Mouse (Mus musculus): ENCODE measurements at regions not wholly inside any gene's neighbourhood (a gene's known extent, or its start where the extent isn't known, plus 50 kb on each side); places are given as distances from the start of the nearest gene placed in this dataset.

GRCm38 (mm10) chr13:60511101-60511500 is 90.6 kb upstream of the Dapk1 start:
- no peaks in the 10 kb centered on the region for H3K36me3 ChIP-seq (ENCODE audit: insufficient read depth)
- no peak overlapping the region for H3K4me3 ChIP-seq (ENCODE audit: low read depth, low read length)
- H3K9me3 ChIP-seq (ENCODE audit: low read depth, low read length) = no peaks in the 10 kb centered on the region
- H3K9ac ChIP-seq = no peak overlapping the region
- H3K27me3 ChIP-seq (ENCODE audit: insufficient read depth, low read length) = no peaks in the 10 kb centered on the region
- 88% methylated on average over 7 of the region's 7 CpGs for WGBS
- TF ChIP-seq CTCF (IDR thresholded peaks at IDR 0.05; ENCODE audit: low read depth) = no peak
- no peak overlapping the region for H3K27ac ChIP-seq (ENCODE audit: low read depth)
- DNase-seq (no peak), ATAC-seq (ENCODE audit: insufficient read depth) (no peak)
- no peak overlapping the region for H3K4me2 ChIP-seq
- H3K4me1 ChIP-seq (ENCODE audit: insufficient read depth) = 0 out of 2 replicates have a peak, but pooled peaks cover 4% of the 10 kb centered on the region

- WGBS = 79% methylated on average over 8 of the region's 8 CpGs
- no peak overlapping the region for H3K4me3 ChIP-seq (ENCODE audit: low read depth, low read length)
- no peak for ATAC-seq (ENCODE audit: insufficient read depth)
- no peaks in the 10 kb centered on the region for H3K9me3 ChIP-seq (ENCODE audit: low read depth, low read length)
- H3K4me1 ChIP-seq (ENCODE audit: insufficient read depth) = 0 out of 2 replicates have a peak, but pooled peaks cover 4% of the 10 kb centered on the region
- no peak overlapping the region for H3K9ac ChIP-seq
- no peaks in the 10 kb centered on the region for H3K27me3 ChIP-seq (ENCODE audit: insufficient read depth, low read length)
- no peak for DNase-seq
- no peak overlapping the region for H3K27ac ChIP-seq (ENCODE audit: low read depth)
- TF ChIP-seq CTCF (IDR thresholded peaks at IDR 0.05; ENCODE audit: low read depth) = no peak
- no peak overlapping the region for H3K4me2 ChIP-seq
- H3K36me3 ChIP-seq (ENCODE audit: insufficient read depth) = no peaks in the 10 kb centered on the region
Measured at GRCm38 (mm10) chr13:60511628-60512027, 90.1 kb upstream of the Dapk1 start.

- DNase-seq = no peak
- Histone ChIP-seq H3K9me3 (ENCODE audit: low read depth, low read length) (no peaks in the 10 kb centered on the region), H3K27me3 (ENCODE audit: insufficient read depth, low read length) (no peaks in the 10 kb centered on the region), H3K4me2 (no peak overlapping the region), H3K36me3 (ENCODE audit: insufficient read depth) (no peaks in the 10 kb centered on the region), H3K4me3 (ENCODE audit: low read depth, low read length) (no peak overlapping the region), H3K9ac (no peak overlapping the region), H3K4me1 (ENCODE audit: insufficient read depth) (0 out of 2 replicates have a peak, but pooled peaks cover 4% of the 10 kb centered on the region), H3K27ac (ENCODE audit: low read depth) (no peak overlapping the region)
- TF ChIP-seq CTCF (IDR thresholded peaks at IDR 0.05; ENCODE audit: low read depth) = no peak
- 76% methylated on average over 7 of the region's 7 CpGs for WGBS
- ATAC-seq (ENCODE audit: insufficient read depth) = no peak
Measured at GRCm38 (mm10) chr13:60513756-60514155, 88.0 kb upstream of the Dapk1 start.

- H3K27me3 ChIP-seq (ENCODE audit: insufficient read depth, low read length) = no peaks in the 10 kb centered on the region
- 0 out of 2 replicates have a peak, but pooled peaks cover 4% of the 10 kb centered on the region for H3K4me1 ChIP-seq (ENCODE audit: insufficient read depth)
- ATAC-seq (ENCODE audit: insufficient read depth) (peak; percentile 52; the same call in 1 of the 2 replicates), DNase-seq (peak; percentile 62)
- no peaks in the 10 kb centered on the region for H3K9me3 ChIP-seq (ENCODE audit: low read depth, low read length)
- H3K36me3 ChIP-seq (ENCODE audit: insufficient read depth) = no peaks in the 10 kb centered on the region
- H3K4me3 ChIP-seq (ENCODE audit: low read depth, low read length) = no peak overlapping the region
- WGBS = 41% methylated on average over 9 of the region's 9 CpGs
- no peak for TF ChIP-seq CTCF (IDR thresholded peaks at IDR 0.05; ENCODE audit: low read depth)
- no peak overlapping the region for H3K4me2 ChIP-seq
- no peak overlapping the region for H3K27ac ChIP-seq (ENCODE audit: low read depth)
- no peak overlapping the region for H3K9ac ChIP-seq
Measured at GRCm38 (mm10) chr13:60514806-60515205, 86.9 kb upstream of the Dapk1 start.

- Histone ChIP-seq H3K27me3 (ENCODE audit: insufficient read depth, low read length) (no peaks in the 10 kb centered on the region), H3K9ac (no peak overlapping the region), H3K36me3 (ENCODE audit: insufficient read depth) (no peaks in the 10 kb centered on the region), H3K9me3 (ENCODE audit: low read depth, low read length) (no peaks in the 10 kb centered on the region), H3K4me2 (no peak overlapping the region), H3K4me3 (ENCODE audit: low read depth, low read length) (no peak overlapping the region), H3K4me1 (ENCODE audit: insufficient read depth) (no peaks in the 10 kb centered on the region), H3K27ac (ENCODE audit: low read depth) (no peak overlapping the region)
- DNase-seq (no peak), ATAC-seq (ENCODE audit: insufficient read depth) (no peak)
- TF ChIP-seq CTCF (IDR thresholded peaks at IDR 0.05; ENCODE audit: low read depth) = no peak
- 85% methylated on average over 2 of the region's 2 CpGs for WGBS
Measured at GRCm38 (mm10) chr13:60518010-60518409, 83.7 kb upstream of the Dapk1 start.

- WGBS = 49% methylated on average over 4 of the region's 4 CpGs
- Histone ChIP-seq H3K36me3 (ENCODE audit: insufficient read depth) (no peaks in the 10 kb centered on the region), H3K4me1 (ENCODE audit: insufficient read depth) (no peaks in the 10 kb centered on the region), H3K9me3 (ENCODE audit: low read depth, low read length) (no peaks in the 10 kb centered on the region), H3K4me3 (ENCODE audit: low read depth, low read length) (no peak overlapping the region), H3K27me3 (ENCODE audit: insufficient read depth, low read length) (no peaks in the 10 kb centered on the region), H3K4me2 (no peak overlapping the region), H3K9ac (no peak overlapping the region), H3K27ac (ENCODE audit: low read depth) (no peak overlapping the region; the same call in 1 of the 2 replicates)
- ATAC-seq (ENCODE audit: insufficient read depth) (no peak), DNase-seq (no peak)
- no peak for TF ChIP-seq CTCF (IDR thresholded peaks at IDR 0.05; ENCODE audit: low read depth)
Measured at GRCm38 (mm10) chr13:60519708-60520107, 82.0 kb upstream of the Dapk1 start.

GRCm38 (mm10) chr13:60522719-60523450 is 78.9 kb upstream of the Dapk1 start:
- Histone ChIP-seq H3K36me3 (ENCODE audit: insufficient read depth) (no peaks in the 10 kb centered on the region), H3K9me3 (ENCODE audit: low read depth, low read length) (no peaks in the 10 kb centered on the region), H3K27ac (ENCODE audit: low read depth) (no peak overlapping the region), H3K4me2 (no peak overlapping the region), H3K9ac (no peak overlapping the region), H3K27me3 (ENCODE audit: insufficient read depth, low read length) (no peaks in the 10 kb centered on the region), H3K4me3 (ENCODE audit: low read depth, low read length) (no peak overlapping the region), H3K4me1 (ENCODE audit: insufficient read depth) (no peaks in the 10 kb centered on the region)
- WGBS = 64% methylated on average over 8 of the region's 8 CpGs
- ATAC-seq (ENCODE audit: insufficient read depth) (no peak), DNase-seq (peak; percentile 13)
- TF ChIP-seq CTCF (IDR thresholded peaks at IDR 0.05; ENCODE audit: low read depth) = no peak

Data from lung, embryonic 14.5 days (tissue).